Mouse (Mus musculus) neutrophil, adult 5-6 weeks (primary cell): ENCODE results near the gene Slc22a5. TPM values are rescaled to one million over a fixed set of nuclear protein-coding genes. Genes with fewer than 3 reads are reported as not detected.
A peak's percentile ranks its signal among the peaks of the same experiment; 100 is the strongest.
"Not testable (repeated sequence)": the region's sequence is repeated elsewhere in the genome, so short reads cannot be mapped to it uniquely, and the experiment has no call there.

Experiments
- ATAC-seq: fragments of 151-379, 151-347 bp; 2 replicates; pipeline ENCODE4 v1.8.0; 2017; ENCODE audit warnings: mild to moderate bottlenecking, moderate TSS enrichment; ENCODE audit not compliant: insufficient number of reproducible peaks, poor library complexity, low FRiP score, severe bottlenecking; ENCODE audit errors: extremely low read depth
- total RNA-seq: library from RNA; stranded (forward); fragments of 200-1000 nt; gene quantifications from 2 replicates; pipeline ENCODE4 v1.2.3, GENCODE M21; 2017

The Slc22a5 gene
- 7.7 and 10.0 TPM in 2 replicates for total RNA-seq

DNA sequence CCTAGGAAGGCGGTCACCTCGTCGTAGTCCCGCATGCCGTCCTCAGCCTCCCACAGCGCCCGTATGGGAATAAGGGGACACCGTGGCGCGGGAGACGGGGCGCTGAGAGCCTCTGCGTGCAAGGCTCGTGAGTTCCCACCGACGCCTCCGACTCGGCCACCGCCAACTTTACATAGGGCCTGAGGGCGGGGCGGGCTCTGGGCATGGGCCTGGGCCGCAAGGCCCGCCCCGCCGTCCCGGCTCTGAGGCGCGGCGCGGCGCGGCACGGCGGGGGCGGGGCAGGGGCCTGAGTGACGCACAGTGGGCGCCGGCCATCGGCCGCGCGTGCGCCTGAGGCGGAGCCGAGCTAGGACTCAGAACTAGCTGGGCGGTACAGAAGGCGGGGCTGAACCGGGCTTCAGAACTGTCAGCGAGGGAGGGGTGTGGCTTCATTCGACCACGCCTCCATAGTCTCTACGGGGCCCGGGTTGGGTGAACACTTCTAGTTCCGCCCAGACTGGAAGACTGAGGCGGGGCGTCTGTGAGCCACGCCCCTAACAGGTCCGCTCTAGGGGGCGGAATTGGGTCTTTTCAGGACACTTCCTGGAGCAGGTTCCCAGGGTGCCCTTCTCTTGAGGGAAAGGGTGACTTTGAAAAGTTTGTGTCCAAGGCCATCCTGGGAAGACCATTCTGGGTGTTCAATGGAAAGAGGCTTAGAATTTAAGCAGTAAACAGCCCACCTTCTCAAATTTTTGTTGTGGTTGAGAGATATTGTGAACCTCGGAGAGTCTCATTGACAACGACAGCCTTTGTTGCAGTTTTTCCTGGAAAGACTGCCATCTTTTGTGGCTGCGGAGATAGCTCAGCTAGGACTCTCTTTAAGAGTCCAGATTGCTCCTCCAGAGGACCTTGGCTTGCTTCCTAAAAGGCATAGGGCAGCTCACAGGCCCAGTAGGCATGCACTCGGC, at the start of gene Slc22a5:
Gene Slc22a5 (minus strand): TSS at position 156 of the 947 bp plus-strand sequence.
- peak; percentile 93 for ATAC-seq

DNA sequence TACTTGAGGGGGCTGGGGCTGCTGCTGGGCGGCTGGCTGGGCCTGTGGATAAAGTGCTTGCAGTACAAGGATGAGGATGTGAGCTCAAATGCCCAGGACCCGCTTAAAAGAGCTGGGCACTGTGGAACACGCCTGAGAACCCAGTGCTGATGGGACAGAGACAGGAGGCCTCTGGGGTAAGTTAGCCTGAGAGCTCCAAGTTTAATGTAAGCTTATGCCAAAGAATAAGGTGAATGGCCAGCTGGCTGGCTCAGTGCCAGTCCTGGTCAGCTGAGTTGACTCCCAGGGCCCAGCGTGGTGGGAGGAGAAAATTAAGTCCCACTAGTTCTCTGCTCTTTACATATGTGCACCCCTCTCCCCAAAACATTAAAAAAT, 40.5 kb upstream of the Slc22a5 start:
- ATAC-seq = not testable (repeated sequence)

DNA sequence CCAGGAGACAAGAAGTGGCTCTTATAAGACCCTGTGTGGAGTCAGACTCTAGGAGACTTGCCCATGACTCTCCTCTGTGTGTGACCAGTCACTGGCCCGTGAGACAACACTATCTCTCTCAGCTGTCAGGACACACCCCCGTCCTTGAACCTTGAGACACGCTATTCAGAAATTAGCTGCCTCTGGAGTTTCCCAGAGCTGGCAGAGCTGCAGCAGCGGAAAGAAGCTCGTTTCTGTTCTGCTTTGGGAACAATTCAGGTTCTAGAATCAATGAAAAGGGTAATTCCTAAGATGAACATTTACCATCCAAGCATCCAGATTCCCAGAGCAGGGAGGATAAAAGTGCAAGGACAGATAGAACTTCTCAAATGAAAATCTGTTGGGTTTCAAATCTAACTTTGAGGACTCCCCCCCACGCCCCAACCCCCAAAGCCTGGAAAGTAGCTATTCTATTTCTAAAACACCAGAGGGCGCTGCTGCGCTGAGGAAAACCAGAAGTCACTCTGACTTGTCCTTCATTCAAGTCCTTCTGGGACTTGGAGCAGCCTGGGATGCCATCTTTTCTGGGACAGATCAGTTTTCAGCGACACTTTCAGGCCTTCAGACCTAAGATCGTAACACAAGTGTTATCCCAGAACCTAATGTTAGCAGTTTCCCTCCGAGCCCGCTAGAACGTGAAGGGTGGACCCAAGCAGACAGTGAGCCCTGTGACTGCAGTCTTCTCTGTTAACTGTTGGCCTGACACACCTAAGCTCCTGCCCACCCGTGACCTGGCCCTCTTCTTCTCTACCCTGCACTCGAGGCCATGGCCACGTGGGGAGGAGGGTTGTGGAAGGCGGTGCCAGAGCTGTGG, 39.9 kb upstream of the Slc22a5 start:
- ATAC-seq = peak; percentile 33; the same call in 1 of the 2 replicates

DNA sequence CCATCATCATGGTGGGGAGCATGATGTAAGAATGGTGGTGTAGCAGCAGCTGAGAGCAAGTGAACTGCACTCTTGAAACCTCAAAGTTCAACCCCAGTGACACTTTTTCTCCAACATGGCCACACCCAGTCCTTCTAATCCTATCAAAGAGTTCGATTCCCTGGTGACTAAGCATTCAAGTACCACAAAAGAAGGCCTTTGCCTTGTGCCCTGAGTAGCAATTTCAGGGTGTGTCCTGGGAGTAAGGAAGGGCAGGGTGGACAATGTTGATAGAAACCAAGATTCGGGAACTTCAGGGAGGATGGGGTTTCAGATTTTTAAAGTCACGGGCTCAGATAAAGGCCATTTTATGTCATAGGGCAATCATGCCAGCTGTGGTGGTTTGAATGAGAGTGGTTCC, 38.3 kb upstream of the Slc22a5 start:
- ATAC-seq = no peak

DNA sequence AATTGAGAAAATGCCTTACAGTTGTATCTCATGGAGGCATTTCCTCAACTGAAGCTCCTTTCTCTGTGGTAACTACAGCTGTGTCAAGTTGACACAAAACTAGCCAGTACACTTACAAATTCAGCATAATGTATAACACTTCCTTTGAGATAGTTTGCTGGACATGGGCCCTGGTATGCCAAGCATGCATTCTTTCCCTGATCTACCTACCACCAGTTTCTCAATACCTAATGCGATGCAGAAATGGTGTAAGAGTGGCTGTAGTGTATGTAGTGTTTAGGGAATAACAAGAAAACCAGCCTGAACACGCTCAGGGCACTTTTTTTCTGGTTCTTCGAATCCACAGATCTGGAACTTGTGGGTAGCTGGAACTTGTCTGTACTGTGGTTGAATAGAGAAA, 37.1 kb upstream of the Slc22a5 start:
- ATAC-seq = no peak

DNA sequence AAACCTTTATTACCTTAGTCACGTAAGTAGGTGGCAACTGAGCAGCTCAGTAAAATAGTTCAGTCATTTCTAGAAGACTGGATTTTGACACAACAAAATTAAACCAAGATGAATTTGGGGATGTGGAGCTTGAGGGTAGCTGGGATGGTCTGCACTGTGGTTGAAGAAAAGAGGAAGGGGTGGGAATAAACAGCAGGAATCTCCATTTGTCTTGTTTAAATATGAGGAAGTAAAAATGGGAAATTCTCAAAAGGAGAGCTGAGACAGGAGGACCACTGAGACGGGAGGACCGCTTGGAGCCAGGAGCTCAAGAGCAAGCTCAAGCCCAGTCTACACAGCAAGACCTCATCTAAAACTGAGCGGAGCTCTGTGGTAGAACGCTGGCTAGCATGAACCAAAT, 34.8 kb upstream of the Slc22a5 start:
- ATAC-seq = no peak

DNA sequence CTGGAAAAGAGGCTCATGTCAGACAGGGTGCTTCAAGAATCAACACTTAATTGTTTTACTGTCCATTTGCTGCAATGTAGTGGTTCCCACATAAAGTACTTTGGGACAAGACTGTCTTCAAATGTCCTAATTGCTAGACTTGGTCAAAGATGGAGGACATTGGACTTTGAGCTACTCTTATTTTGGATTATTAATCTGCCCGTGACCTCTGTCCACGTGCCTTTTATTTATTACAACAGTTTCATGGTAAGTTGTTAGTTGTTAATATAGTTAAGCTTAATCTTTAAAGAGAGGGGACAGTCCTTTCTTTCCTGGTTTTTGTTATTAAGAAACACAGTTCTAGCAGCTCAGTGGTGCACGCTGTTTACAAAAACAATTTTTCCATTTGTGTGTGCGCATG, 27.4 kb upstream of the Slc22a5 start:
- ATAC-seq = no peak

DNA sequence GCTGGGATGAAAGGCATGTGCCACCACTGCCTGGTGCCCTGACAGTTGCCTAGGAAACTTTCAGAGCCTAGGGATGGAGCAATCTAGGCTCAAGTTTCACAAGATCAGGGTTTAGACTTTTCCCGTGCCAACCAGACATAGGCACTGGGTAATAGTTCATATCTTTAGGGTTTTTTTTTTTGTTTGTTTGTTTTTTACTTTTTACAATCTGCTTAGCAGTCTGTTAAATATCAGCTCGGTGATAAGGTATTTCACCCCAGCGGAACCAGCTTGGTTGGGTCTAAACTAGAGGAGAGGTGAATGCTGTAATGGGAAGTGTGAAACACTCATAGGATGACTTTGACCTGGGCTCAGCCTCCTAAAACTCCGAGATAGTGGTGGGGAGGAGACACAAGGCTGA, 19.6 kb upstream of the Slc22a5 start:
- no peak for ATAC-seq

DNA sequence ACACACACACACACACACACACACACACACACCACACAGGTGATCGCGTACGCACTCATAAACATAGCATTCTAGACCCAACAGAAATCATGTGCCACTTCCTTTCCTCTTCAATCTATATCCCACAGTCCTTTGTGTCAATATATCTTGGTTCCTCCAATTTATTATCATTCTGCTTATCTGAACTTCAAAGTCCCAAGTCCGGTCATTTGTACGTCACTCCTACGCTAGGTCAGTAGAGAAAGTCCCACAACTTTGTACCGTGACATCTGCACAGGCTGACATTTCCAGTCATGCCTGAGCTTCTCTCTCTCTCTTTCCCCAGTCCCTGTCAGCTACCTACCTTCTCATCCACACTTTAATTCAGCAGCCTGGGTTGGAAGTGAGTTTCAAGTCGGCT, 17.2 kb upstream of the Slc22a5 start:
- ATAC-seq = no peak

DNA sequence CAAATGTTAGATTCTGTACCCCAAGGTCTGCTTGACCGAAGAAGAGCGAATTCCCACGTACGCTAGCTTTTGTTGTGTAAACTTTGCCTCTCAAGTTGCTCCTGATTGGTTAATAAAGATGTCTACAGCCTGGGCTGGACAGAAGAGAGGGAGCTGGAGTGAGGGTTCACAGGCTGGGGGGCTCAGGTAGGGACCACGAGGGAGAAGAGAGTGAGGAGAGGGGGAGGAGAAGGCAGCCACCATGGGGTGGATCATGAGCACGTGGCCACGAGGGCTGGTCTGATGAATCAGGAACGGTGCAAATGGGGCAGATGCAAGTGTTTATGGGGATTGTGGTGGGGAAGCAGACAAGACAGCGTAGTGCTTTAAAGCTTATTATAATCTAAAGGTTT, 13.1 kb upstream of the Slc22a5 start:
- ATAC-seq = no peak

DNA sequence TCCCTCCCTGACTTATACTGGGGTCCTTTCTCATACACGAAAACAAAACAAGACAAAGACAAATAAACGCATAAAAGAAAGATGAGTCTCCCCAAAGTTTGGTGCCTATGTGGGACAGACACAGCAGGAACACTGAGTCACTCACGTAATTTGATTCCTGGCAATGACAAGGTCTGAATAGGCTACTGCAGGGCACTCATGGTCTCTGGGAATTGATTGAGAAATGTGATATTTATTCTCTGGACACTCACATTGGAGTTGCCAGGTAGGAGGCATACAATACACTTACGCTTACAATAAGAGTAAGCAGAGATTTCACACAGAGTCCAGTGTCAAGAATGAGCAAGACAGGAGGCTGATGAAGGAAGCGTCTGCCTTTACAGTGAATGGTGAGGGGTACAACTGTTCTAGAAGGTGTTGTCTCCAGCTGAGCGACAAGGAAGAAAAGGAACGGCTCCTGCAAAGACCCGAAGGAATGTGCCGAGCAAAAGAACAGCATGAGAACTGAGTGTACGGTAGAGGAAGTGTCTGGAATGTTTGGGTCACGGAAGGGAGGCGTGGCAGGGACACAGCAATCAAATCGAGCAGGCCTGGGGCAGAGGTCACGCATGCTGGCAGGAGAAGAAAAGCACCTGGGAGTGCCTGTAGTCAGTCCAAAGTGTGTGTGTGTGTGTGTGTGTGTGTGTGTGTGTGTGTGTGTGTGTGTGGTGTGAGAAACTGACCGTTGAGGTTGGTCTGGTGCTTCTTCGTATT, 12.5 kb upstream of the Slc22a5 start:
- no peak for ATAC-seq

DNA sequence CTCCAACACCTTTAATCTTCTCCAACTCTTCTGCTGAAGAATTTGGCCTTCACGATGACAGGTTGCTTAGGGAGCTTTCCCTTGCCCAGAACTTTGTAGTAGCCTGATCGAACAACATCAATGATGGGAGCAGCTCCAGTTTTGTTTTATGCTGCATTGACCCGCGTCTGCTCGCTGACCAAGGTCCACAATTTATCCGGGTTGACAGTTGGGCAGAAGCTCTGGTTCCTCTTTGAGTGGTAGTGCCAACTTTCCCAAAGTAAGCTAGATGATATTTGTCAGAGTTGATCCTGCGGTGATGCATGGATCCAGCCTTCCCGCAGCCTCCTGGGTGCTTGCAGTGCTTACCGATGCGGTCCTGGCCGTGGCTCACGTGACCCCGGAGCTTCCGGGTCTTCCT, 11.3 kb upstream of the Slc22a5 start:
- ATAC-seq = no peak

DNA sequence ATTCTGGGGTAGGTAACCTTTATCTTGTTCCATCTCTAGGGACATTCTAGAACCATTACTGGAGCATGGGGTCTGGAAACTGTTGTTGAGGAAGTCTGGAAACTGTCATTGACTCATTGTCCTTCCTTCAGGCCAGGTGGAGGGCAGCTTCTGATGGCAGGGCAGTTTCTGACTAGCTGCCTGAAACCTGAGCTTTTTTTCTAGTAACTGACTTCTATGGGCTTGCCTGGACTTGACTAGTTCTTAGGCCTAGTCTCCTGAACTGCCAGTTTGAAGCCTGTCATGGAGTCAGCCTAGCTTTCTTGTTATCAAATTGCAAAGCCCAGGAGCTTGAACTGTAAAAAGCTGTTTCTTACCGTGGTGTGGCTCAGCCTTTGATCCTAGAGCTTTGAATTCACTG, 9.5 kb upstream of the Slc22a5 start:
- ATAC-seq = no peak

DNA sequence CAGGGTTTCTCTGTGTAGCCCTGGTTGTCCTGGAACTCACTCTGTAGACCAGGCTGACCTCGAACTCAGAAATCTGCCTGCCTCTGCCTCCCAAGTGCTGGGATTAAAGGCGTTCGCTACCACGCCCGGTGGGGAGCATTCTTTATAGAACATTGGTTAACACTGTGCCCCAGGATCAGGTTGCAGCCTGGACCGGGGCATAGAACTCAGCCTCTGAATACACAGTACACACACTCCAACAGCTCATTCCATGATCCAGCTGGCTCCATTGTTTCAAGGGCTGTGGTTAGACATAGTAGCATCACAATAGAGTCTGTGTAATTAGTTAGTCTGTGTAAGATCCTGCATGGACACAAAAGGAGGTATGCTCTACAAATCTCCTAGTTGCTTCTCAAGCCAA, 8.5 kb upstream of the Slc22a5 start:
- no peak for ATAC-seq

DNA sequence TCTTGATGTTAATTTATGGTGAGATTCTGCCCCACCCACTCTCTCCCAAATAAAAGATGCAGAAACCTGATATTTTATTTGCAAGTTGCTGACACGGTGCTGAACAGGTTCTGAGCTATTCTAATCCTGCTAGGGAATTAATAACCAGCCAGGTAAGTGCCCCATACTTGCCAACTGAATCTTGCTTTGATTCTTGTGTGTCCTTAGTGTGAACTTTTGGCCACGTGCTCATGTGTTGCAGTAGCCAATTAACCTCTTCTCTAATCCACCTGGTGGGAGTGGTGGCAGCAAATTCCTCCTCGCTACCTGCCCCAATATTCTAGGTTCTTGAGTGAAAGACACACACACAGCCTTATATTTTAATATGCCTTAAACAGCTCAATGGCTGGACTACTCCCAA, 7.5 kb upstream of the Slc22a5 start:
- no peak for ATAC-seq

DNA sequence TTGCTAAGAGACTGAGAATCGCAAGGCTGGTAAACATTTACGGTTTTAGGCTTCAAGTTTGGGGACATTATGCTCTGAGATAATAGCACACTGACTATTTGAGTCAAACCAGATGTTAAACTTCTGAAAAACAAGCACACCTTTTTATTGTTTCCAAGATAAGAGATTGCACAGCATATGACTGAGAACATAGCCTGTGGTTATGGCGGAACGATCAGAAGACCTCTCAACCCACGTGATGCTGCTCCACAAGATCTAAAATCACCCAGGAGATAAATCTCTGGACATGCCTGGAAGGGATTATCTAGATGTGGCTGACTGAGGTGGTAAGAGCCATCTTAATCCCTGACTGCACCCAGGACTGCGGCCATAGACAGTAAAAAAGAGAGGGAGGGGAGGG, 5.5 kb upstream of the Slc22a5 start:
- no peak for ATAC-seq

DNA sequence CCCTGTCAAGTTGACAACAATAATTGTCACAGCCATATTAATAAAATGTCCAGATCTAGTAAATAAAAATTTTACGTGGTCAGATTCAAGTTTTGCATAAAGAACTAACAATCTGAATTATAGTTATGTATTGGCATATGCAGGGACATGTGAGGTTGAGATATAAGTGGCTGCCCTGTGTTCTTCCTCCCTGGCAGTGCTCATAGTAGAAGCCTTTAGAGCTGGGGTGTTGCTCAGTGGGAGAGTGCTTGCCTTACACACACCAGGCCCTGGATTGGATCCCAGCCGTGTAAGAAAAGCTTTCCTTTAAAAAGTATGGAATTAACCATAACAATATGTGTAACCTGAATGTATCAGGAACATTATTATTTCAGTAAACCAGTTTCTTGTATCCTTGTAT, 2.0 kb upstream of the Slc22a5 start:
- no peak for ATAC-seq

DNA sequence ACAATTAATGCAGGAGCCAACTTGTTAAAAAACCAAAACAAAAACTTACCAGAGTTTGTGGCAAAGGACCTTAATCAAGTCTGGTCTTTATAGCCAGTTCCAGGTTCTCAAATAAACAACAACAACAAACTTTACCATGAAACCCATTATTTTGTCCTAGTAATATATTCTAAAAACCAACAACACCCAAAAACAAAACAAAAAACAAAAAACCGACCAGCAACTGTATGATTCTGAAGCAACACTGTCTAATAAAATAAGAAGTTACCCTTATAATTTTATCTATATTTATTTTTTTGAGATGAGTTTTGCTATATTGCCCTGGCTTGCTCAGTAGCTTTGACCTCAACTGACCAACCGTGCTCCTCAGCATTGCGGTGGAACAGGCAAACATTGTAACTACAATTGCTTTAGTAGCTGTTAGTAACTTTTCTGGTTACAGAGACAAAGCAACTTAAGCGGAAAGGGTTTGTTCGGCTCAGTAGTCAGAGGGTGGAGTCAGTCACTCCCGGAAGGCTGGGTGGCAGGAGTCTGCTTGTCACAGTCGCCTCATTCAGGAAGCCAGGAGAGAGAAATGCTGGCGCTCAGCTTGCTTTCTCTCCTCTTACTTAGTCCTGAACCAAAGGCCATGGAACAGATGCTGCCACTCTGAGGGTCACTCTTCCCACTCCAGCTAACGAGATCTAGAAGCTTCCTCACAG, 1.4 kb upstream of the Slc22a5 start:
- ATAC-seq = peak; percentile 48; the same call in 1 of the 2 replicates
